Mouse (Mus musculus) ZHBTc4 (cell line): Measurements from ENCODE around the gene B3gat2.

ENCODE experiments used
- DNase-seq: peaks from one replicate; pipeline ENCODE4 v3.0.0-alpha.2; 2011; ENCODE audit warnings: low read depth, low spot score

The B3gat2 gene

GRCm38 (mm10) chr1:23761502-23762135, at the start of gene B3gat2:
B3gat2 (plus strand) TSS chr1:23761753.
- DNase-seq = peak; percentile 78

GRCm38 (mm10) chr1:23720326-23720725, 41.2 kb upstream of the B3gat2 start:
- DNase-seq = no peak

- no peak for DNase-seq
Measured at GRCm38 (mm10) chr1:23721036-23721435, 40.5 kb upstream of the B3gat2 start.

GRCm38 (mm10) chr1:23722469-23723372, 38.8 kb upstream of the B3gat2 start:
- DNase-seq = no peak

- no peak for DNase-seq
Measured at GRCm38 (mm10) chr1:23731324-23731723, 30.2 kb upstream of the B3gat2 start.

GRCm38 (mm10) chr1:23750864-23751532, 10.6 kb upstream of the B3gat2 start:
- no peak for DNase-seq

- no peak for DNase-seq
Measured at GRCm38 (mm10) chr1:23753091-23753490, 8.5 kb upstream of the B3gat2 start.

- no peak for DNase-seq
Measured at GRCm38 (mm10) chr1:23753591-23753990, 8.0 kb upstream of the B3gat2 start.

- no peak for DNase-seq
Measured at GRCm38 (mm10) chr1:23754340-23754739, 7.2 kb upstream of the B3gat2 start.

GRCm38 (mm10) chr1:23754967-23755366, 6.6 kb upstream of the B3gat2 start:
- no peak for DNase-seq

- DNase-seq = peak; percentile 71
Measured at GRCm38 (mm10) chr1:23762136-23762687, 659 bp downstream of the B3gat2 start.

- peak; percentile 95 for DNase-seq
Measured at GRCm38 (mm10) chr1:23762782-23763630, 1.5 kb downstream of the B3gat2 start.

- DNase-seq = peak; percentile 56
Measured at GRCm38 (mm10) chr1:23763726-23764125, 2.2 kb downstream of the B3gat2 start.

- no peak for DNase-seq
Measured at GRCm38 (mm10) chr1:23764710-23765109, 3.2 kb downstream of the B3gat2 start.

- no peak for DNase-seq
Measured at GRCm38 (mm10) chr1:23773039-23773438, 11.5 kb downstream of the B3gat2 start.

GRCm38 (mm10) chr1:23792737-23793533, 31.4 kb downstream of the B3gat2 start:
- DNase-seq = peak; percentile 84

- DNase-seq = no peak
Measured at GRCm38 (mm10) chr1:23798306-23798705, 36.8 kb downstream of the B3gat2 start.

GRCm38 (mm10) chr1:23821615-23822014, 60.1 kb downstream of the B3gat2 start:
- DNase-seq = no peak

- peak; percentile 80 for DNase-seq
Measured at GRCm38 (mm10) chr1:23826887-23827758, 65.6 kb downstream of the B3gat2 start.
